Mouse (Mus musculus) cerebellum, postnatal 14 days (tissue): ENCODE data around the gene Scamp4.
"Not testable (repeated sequence)": the region's sequence is repeated elsewhere in the genome, so short reads cannot be mapped to it uniquely, and the experiment has no call there.

Experiments
- DNase-seq, 2 experiments: peaks; one replicate each; pipeline ENCODE4 v3.0.0; 2021; ENCODE audit warnings: mixed read lengths in 2 of 2

The Scamp4 gene

DNA sequence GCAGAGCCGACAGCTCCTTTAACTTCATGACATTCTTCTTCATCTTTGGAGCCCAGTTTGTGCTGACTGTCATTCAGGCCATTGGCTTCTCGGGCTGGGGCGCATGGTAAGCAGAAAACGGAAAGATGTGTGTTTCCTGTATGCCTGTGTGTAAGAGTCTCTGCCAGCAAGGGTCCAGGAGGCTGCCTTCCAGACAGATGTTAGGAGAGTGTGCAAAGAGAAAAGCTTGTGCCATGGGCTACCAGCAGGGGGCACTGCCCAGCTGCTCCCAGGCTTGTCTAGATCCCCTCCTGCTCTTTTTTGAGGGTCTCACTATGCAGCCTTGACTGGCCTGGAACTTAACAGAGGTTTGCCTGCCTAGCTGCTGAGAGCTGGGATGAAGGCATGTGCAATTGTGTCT lies 8.4 kb downstream of the Scamp4 start:
- DNase-seq = peak; percentile 56 to 68

DNA sequence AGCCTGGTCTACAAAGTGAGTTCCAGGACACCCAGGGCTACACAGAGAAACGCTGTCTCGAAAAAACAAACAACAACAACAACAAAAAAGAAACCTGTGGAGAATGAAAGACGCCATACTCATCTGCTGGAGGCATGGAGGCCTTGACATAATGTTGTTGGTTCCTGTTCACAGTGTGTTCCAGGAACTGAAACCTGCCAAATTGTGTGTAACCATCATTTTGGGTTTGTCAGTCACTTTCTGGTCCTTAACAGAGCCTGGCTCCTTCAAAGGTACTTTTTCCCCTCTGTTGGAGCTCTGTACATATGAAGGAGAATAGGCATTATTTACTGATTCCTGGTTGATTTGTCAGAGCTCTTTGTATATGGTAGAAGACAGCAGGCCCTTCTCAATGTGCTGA lies 9.2 kb downstream of the Scamp4 start:
- no peak for DNase-seq

DNA sequence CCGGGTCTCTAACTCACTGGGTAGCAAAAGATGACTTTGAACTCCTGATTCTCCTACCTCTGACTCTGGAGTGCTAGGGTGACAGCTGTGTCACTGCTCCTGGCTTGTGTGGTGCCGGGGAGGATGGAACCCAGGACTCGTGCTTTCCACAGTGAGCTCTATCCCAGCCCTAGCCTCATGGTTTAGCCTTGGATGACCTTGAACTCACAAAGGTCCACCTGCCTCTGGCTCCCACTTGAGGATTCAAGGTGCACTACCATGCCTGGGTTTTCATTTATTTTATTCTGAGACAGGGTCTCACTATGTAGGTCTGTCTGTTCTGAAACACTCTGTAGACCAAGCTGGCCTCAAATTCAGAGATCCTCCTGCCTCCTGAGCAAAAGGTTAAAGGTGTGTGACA lies 11.1 kb downstream of the Scamp4 start:
- no peak for DNase-seq

DNA sequence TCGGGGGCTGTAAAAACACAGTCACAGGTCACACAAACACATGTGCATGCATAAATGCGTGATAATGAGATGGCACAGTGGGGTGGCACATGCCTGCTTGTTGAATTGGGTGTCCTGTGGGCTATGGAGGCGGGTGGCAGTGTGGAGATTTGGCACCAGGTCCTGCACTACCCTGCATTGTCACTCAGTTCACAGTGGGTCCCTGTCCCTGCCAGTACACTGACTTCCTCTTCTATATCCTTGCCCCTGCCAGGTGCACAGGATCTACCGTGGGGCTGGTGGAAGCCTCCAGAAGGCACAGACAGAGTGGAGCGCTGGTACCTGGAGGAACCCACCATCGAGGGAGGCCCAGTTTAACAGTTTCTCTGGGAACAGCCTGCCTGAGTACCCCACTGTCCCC lies 11.7 kb downstream of the Scamp4 start:
- peak in 1 of 2 experiments; percentile 8 for DNase-seq

DNA sequence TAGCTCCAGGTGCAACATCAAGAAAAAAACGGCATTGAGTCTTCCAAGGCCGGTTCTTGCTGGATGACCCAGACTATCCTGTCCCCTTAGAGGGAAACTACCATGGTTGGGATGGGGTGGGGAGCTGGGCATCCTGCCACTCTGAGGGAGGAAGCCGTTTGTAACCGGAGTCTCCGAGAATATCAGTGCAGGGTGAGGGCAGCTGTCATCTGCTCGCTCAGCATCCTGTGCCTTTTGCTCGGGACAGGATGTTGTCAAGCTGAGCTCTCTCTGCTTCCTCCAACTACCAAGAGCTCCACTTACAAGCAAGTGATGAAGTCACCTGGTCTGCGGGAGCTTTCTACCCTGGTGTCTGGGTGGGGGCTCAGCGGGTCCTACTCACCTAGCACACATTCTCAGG lies 15.5 kb downstream of the Scamp4 start:
- DNase-seq = no peak

DNA sequence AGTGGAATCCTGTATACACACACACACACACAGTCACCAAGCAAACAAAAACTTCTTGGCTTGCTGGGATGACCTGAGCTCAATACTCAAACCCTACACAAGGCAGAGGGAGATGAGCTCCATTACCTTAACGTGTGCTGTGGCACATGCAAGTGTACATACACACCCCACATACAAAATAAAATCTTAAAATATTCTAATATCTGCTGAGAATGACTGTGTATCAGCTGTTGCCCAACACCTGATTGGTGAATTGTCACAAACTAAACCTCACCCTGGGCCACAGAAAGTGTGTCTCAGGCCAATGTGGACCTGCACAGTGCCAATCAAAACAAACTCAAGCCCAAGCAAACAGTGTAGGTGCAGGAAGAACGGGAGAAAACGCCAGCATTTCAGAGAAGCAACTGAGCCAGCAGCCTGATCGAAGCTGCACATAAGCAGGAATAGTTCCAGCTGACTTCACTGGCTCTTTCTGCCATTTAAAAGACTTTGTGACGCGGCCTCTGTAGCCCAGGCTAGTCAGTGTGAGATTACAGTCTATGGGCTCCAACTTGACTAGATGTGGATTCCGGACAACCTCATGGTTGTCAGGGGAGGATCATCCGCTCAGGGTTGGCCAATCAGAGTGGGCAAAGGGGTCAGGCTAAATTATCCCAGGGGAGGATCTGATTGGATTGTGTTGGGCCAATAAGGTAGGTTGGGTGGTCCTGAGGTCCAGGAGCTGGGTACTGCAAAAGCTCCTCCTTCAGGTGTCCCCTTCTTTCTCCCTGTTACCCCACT lies 17.0 kb downstream of the Scamp4 start:
- no peak for DNase-seq

DNA sequence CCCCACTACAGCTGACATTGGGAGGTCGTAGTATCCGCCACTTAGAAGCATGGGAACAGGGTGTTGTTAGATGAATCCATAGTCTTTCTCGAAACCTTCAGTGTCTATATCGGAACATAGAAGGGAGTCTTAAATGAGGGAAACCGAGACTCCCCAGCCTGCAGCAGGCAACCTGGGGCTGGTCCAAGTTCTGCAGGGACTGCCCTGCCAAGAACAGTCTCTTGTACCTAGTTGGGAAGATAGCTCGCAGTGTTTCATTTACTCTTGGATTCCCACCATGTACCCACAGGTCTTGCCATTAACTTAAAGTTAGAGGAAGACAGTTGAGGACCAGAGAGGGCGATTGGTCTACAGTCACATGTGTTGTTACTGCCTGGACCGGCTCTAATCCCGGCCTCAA lies 17.7 kb downstream of the Scamp4 start:
- no peak for DNase-seq

DNA sequence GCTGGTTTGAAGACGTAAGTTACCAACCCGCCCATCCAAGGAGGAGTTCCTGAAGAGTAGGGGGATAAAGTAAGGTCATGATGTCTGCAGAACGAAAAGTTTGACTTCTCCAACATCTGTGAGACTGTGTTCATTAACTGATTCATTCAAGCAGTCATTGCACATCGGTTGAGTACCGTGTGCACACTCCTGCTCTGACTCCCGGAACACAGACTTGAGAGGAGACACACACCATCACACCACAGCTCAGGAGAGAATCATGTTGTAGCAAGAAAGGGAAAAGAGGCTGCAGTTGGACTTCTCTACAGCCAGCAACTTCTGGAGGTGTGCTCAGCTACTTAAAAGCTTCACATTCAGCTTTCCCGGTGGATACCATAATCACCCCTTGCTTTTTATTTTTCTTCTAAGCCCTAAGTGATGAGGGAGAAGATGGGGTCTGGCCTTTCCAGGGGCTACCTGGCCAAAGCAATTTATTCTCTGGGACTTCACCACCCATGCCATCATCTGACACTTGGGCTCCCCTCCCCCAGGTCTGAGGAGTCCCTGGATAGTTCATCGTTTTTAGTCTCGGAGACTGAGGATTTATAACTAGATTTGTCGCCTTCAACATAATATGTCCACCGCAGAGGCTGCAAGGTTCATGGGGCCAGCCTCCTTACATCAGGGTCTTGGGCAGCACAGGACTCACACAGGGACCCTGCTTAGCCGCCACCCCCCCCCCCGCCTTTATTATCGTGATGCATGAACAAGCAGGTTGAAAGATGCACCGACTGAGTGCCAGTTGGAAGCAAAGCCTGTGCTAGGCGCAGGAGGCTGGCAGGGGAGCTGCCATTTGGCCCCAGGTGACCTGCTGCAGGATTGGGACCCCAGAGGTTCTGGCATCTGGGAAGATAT lies 18.4 kb downstream of the Scamp4 start:
- DNase-seq = peak in 1 of 2 experiments; percentile 54

DNA sequence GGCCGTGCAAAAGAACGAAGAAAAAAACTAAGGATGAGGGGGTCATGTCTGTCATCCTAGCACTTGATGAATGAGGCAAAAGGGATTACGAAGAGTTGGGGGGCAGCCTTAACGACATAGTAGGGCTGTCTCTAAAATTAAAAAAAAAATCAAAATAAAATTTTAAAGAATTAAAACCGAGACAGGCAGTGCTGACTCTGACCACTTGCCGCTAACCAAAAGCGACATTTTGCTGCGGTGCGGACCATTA lies 18.9 kb downstream of the Scamp4 start:
- no peak for DNase-seq

DNA sequence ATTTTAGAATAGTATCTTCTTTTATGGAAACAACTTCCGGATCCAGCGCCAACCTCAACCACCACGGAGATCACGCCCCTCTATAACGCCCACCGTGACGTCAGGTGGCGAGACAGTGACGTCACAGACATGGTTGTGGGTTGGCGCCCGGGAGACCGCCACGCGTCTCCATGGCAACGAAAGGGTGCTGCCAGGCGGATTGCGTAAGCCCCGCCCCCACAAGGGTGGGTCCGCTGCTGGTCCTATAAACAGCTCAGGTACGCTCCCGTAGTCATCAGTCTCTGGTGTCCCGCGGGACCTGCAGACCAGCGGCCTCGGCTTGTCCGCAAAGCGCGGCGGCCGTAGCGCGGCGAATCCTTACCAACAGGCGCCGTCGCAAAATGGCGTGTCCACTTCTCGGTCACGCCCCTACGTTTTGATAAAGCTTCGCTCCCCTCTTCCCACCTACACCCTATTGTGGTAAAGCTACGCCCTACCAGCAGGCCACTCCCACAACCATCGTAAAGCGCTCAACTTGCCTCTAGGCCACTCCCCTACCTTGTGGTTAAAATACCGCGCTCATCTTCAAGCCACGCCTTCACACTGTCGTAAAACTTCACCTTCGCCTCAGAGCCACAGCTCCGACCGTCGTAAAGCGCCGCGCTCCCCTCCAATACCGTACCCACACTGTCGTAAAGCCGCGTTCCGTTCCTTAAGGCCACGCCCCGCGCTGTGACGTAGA lies 19.4 kb downstream of the Scamp4 start:
- DNase-seq = peak; percentile 99 to 100

DNA sequence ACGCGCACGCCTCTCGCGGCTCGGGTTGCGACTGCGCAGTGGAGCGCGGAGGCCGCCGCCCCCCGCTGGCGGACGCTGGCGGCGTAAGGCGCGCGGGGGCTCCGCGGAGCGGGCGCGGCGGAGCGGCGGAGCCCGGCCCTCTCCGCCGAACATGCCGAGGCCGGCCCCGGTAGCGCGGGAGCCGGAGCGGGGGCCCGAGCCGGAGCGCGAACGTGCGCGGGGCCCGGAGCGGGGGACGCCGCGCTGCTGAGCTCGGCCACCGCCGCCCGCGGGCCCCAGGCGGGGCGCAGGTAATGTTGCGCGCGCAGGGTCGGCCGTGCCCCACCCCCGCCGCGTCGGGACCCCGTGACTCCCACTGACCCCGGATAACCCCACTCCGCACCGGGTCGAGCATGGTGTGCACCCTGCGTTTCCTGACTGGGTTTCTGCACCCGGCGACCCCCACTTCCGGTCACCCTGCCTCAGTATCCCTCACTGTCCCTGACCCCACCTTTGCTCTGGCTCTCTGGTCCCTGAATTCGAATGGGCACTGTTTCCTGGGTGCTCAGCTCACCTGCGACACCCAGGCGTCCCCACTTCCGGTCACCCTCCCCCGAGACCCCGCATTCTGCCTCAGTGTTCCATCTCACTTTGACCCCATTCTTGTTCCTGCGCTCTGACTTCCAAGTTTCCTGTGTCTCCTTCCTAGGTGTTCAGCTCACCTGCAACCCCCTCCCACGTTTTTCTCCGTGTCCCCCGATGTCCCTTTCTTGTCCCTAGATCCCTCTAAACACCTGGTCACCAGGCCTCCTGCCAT lies 20.2 kb downstream of the Scamp4 start, which contains the start of gene Csnk1g2:
Csnk1g2 (plus strand) TSS at position 178 of the 796 bp plus-strand sequence.
- DNase-seq = peak; percentile 46 to 79

DNA sequence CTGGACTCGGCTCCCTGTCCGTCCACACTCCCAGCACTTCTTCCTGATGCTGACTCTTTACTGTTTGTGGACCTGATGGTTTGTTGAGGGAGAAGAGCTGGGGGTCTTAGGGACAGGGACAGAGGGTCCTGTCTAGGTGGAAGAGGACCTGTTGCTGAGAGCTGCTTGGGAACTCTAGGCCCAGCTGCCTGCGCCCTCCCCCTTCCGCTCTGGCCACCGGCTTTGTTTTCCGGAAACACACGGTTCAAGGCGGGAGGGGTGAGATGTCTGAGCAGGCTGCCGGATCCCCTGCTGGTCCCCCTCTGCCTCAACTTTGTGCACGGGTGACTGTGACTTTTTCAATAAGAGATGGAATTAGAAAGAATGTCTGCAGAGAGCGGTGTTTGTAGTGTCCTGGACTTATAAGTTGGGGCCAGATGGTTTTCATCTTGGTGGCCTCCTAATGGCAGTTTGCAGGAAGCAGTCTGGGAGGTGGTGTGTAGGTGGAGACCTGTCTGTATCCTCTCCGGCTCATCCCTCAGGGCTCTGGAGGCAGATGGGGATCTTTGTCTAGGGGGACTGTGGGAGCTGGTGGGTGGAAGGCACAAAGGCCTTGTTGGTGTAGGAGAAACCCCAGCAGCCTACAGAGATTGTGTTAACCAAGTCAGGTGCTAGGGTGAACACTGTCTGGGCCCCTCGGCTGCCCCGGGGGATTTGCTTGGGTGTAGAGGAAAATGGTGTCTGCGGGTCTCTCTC lies 21.0 kb downstream of the Scamp4 start:
- DNase-seq = peak; percentile 63 to 69

DNA sequence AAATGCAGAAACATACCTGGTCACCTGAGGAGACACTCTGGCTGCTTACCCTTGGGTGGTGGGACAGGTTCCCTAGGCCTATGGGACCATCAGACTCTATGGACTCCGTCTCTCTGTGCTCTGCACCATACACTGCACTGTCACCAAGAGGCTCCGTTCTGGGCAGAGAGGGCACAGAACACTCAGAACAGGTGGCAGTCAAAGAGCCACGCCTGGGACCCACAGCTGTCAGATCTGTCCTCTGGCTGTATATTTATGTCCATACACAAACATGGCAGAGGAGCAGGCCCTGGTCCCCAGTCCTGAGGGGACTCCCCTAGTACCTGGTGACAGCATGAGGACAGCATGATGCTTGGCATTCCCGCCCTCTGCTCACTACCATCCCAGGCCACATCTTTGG lies 23.1 kb downstream of the Scamp4 start:
- no peak for DNase-seq

DNA sequence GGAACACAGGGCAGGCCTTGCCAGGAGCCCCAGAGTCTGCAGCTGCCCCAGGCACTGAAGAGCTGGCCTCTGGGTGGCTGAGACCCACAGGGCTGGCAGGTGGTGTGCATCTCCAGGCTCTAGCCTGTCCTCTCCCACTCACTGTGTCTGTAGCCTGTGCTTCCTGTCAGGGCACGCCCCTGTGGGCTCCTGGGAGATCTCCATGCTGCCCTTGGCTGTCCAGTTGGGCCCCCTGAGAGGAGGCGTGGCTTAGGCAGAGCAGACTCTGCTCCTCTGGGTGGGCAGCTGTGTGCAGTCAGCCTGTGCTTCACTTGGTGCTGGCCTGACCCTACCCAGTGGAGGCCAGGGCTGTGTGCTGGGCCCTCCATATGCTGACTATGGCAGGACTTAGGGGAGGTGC lies 25.0 kb downstream of the Scamp4 start:
- DNase-seq = no peak

DNA sequence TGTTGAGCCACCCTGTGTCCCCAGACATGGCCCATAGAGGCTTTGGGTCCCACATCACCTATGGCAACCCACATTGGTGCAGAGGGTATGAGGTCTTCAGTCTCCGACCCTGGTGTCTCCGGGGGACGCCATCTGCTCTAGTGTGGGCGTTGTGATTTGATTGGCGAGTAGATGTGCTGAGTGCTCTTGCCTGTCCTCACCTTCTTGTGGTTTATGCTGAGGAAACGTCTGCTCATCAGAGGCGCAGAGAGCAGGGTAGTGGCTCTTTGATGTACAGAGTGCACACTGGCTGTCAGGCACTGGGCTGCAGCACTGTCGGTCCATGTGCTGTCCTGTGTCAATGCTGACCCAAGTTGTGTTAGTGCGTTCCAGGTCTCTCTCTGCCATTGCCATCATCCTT lies 26.3 kb downstream of the Scamp4 start:
- no peak for DNase-seq

DNA sequence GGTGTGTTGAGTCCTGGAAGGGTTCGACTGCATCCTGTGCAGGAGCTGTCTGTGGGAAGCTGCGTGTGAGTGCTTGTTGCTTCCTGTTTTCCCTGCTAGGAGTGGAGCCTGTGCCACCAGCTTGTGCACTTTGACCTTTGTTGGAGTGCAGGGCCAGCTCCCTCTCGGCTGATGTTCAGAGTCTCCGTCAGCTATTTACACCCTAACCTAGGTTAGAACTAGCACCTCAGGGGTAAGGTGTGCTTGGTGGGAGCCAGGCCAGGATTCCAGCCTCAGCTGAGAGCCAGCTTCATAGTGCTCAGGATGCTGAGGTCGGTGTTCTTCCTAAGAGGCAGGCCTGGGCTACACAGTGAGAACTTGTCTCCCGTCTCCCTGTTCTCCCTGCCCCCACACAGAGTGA lies 32.7 kb downstream of the Scamp4 start:
- DNase-seq = no peak

DNA sequence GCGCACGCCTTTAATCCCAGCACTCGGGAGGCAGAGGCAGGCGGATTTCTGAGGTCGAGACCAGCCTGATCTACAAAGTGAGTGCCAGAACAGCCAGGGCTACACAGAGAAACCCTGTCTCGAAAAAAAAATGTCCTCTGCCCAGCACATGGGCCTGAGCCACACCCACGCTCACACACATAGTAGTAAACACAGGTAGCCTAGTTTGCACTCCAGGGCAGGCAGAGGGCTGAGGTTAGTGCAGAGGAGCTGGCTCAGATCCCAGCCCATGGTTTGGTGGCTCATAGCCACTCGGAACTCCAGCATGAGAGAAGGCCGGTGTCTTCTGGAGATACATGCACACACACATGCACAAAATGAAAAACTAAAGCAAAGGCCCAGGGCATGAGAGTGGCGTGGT lies 44.3 kb downstream of the Scamp4 start:
- no peak for DNase-seq

DNA sequence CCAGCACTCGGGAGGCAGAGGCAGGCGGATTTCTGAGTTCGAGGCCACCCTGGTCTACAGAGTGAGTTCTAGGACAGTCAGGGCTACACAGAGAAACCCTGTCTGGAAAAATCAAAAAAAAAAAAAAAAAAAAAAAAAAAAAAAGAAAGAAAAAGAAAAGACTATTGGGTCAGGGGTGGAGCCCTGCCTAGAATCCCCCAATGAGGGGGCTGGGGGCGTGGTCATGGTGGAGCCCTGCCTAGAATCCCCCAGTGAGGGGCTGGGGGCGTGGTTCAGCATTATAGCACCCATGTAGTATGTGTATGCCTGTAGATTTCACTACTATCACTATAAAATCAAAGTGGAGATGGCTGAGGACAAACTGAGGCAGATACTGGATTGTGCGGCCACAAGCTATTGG lies 47.2 kb downstream of the Scamp4 start:
- not testable (repeated sequence) for DNase-seq

DNA sequence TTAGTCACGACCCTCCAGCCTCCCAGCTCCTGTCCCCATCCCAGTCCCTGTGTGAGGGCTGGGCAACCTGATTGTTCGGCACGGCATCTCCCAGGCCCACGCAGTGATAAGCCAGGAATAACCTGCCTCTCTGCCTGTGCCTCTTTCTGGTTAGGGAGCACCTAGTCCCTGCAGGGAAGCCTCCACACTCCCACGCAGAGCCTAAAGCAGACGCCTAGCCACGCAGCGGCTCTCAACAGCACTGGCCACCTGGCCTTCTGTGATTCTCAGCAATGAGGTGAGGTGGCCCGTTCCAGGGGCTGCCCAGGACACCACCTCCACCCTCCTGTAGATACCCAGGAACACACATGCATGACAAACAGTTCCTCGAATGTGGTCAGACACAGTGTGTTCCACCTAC lies 47.7 kb downstream of the Scamp4 start:
- no peak for DNase-seq

DNA sequence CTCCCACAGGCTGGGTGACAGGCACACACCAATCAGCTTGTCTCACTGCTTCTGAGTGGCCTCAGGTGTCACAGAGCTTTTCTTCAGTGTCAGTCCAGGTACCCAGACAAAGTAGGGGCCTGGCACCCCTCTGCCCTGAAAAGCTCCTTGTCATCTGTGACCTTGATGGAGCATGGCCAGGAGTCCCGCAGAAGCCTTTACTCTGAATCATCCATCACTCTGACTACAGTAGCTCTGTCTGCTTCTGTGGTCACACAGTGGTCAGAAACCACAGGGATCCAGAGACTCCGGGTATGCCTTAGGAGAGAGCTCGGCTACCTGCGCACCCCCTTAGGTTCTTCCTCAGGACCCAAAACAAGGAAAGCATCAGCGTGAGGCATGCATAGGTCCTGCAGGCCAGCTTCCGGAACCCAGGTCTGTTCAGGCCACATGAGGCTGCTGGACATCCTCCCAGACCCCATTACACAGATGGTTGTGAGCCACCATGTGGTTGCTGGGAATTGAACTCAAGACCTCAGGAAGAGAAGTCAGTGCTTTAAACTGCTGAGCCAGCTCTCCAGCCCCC lies 50.6 kb downstream of the Scamp4 start:
- no peak for DNase-seq

DNA sequence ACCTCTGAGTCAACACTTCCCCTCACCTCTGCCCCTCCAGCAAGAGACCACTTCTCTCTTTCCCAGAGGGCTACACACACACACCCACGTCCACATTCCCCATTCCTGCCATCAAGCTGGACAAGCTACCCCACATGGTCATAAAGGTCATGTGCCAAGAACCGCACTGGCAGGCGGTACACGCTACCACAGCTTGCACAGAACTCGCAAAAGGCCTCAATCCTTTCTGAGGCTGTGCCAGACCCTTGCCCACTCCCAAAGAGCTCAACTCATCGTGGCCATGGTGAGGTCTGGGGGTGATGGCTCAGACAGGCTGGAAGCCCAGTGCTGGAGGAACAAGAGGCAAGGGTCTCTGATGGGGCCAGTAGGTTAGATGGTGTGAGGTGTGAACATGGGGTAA lies 52.2 kb downstream of the Scamp4 start:
- DNase-seq = peak in 1 of 2 experiments; percentile 50
